Mouse (Mus musculus) forebrain, embryonic 16.5 days (tissue): ENCODE measurements around the gene Ctr9. TPM values are rescaled to one million over a fixed set of nuclear protein-coding genes. Genes with fewer than 3 reads are reported as not detected.

ENCODE experiments used
- ATAC-seq: fragments of 200-750 bp; cut with Nextera tagmentation; 2 replicates; pipeline ENCODE4 v1.8.0; 2017; ENCODE audit warnings: mild to moderate bottlenecking, moderate library complexity
- H3K27ac ChIP-seq: fragments of 300-500 bp; sonication (generic); 2 replicates; pipeline ENCODE4 v1.5.1; 2014; ENCODE audit warnings: low read length, control low read depth
- H3K27me3 ChIP-seq: fragments of 300-500 bp; sonication (generic); replicated peaks from 2 replicates; pipeline ENCODE4 v1.6.1; 2014; ENCODE audit warnings: low read length; ENCODE audit not compliant: control insufficient read depth, insufficient read depth
- H3K36me3 ChIP-seq: fragments of 300-500 bp; sonication (generic); 2 replicates; pipeline ENCODE4 v1.6.1; 2014; ENCODE audit not compliant: control insufficient read depth, insufficient read depth
- H3K4me1 ChIP-seq: fragments of 300-500 bp; sonication (generic); replicated peaks from 2 replicates; pipeline ENCODE4 v1.6.1; 2014; ENCODE audit warnings: low read length; ENCODE audit not compliant: control insufficient read depth, insufficient read depth
- H3K4me2 ChIP-seq: fragments of 300-500 bp; sonication (generic); 2 replicates; pipeline ENCODE4 v1.6.1; 2014; ENCODE audit warnings: mild to moderate bottlenecking, low read length, control low read depth
- H3K4me3 ChIP-seq: fragments of 300-500 bp; sonication (generic); replicated peaks from 2 replicates; pipeline ENCODE4 v1.5.1; 2014; ENCODE audit warnings: mild to moderate bottlenecking, low read length, control low read depth
- H3K9ac ChIP-seq: fragments of 300-500 bp; sonication (generic); replicated peaks from 2 replicates; pipeline ENCODE4 v1.6.1; 2014; ENCODE audit warnings: low read depth, low read length, control low read depth
- H3K9me3 ChIP-seq: fragments of 300-500 bp; sonication (generic); 2 replicates; pipeline ENCODE4 v1.6.1; 2016; ENCODE audit warnings: low read length; ENCODE audit not compliant: control insufficient read depth
- WGBS: fragments of 180-500 bp; shearing (Covaris S2); extraction: QIAGEN DNeasy Blood & Tissue Kit; methylation state at CpG from one replicate; pipeline ENCODE4 v1.1.7; 2014; 5-methylcytosine and 5-hydroxymethylcytosine counted together
- polyA plus RNA-seq: library from polyadenylated mRNA; unstranded; fragments of >200 nt; fragmentation: Nextera tagmentation; extraction: Ambion mirVana; gene quantifications from 2 replicates; pipeline ENCODE4 v1.2.1, GENCODE M21; 2015

Gene Ctr9
- polyA plus RNA-seq, 1 experiment from 2014 or later, result 93.8 TPM

GRCm38 (mm10) chr7:110990356-110991220 is 38.2 kb upstream of the Ctr9 start:
- no peak for ATAC-seq
- no peaks in the 10 kb centered on the region for H3K9me3 ChIP-seq
- H3K27me3 ChIP-seq, result no peaks in the 10 kb centered on the region
- no peak overlapping the region for H3K4me3 ChIP-seq
- no peak overlapping the region for H3K4me2 ChIP-seq
- H3K9ac ChIP-seq, result no peak overlapping the region
- no peaks in the 10 kb centered on the region for H3K36me3 ChIP-seq
- H3K27ac ChIP-seq, result no peak overlapping the region
- H3K4me1 ChIP-seq, result no peaks in the 10 kb centered on the region
- WGBS, result 59% methylated on average over 5 of the region's 5 CpGs

- H3K4me1 ChIP-seq, result no peaks in the 10 kb centered on the region
- H3K9ac ChIP-seq, result no peak overlapping the region
- ATAC-seq, result no peak
- H3K4me3 ChIP-seq, result no peak overlapping the region
- H3K27me3 ChIP-seq, result no peaks in the 10 kb centered on the region
- no peaks in the 10 kb centered on the region for H3K9me3 ChIP-seq
- H3K27ac ChIP-seq, result no peak overlapping the region
- 36% methylated on average over 4 of the region's 4 CpGs for WGBS
- H3K4me2 ChIP-seq, result no peak overlapping the region
- H3K36me3 ChIP-seq, result no peaks in the 10 kb centered on the region
Observed at GRCm38 (mm10) chr7:110991221-110991494, 37.6 kb upstream of the Ctr9 start.

GRCm38 (mm10) chr7:110998887-110999827 is 29.6 kb upstream of the Ctr9 start:
- ATAC-seq, result no peak
- Histone ChIP-seq H3K27ac (no peak overlapping the region), H3K4me1 (no peaks in the 10 kb centered on the region), H3K4me3 (no peak overlapping the region), H3K9ac (no peak overlapping the region), H3K4me2 (no peak overlapping the region), H3K36me3 (no peaks in the 10 kb centered on the region), H3K9me3 (no peaks in the 10 kb centered on the region), H3K27me3 (no peaks in the 10 kb centered on the region)
- WGBS, result 85% methylated on average over 15 of the region's 15 CpGs

- Histone ChIP-seq H3K9ac (no peak overlapping the region), H3K4me3 (no peak overlapping the region), H3K9me3 (no peaks in the 10 kb centered on the region), H3K4me2 (no peak overlapping the region), H3K27me3 (no peaks in the 10 kb centered on the region), H3K27ac (no peak overlapping the region), H3K4me1 (no peaks in the 10 kb centered on the region), H3K36me3 (no peaks in the 10 kb centered on the region)
- no peak for ATAC-seq
- WGBS, result 89% methylated on average over 3 of the region's 3 CpGs
Observed at GRCm38 (mm10) chr7:111004136-111004840, 24.5 kb upstream of the Ctr9 start.

- no peaks in the 10 kb centered on the region for H3K36me3 ChIP-seq
- no peak overlapping the region for H3K4me2 ChIP-seq
- no peak for ATAC-seq
- no peaks in the 10 kb centered on the region for H3K4me1 ChIP-seq
- H3K27ac ChIP-seq, result no peak overlapping the region
- H3K9me3 ChIP-seq, result no peaks in the 10 kb centered on the region
- H3K9ac ChIP-seq, result no peak overlapping the region
- H3K27me3 ChIP-seq, result no peaks in the 10 kb centered on the region
- 80% methylated on average over 7 of the region's 7 CpGs for WGBS
- no peak overlapping the region for H3K4me3 ChIP-seq
Observed at GRCm38 (mm10) chr7:111014039-111014605, 14.6 kb upstream of the Ctr9 start.

GRCm38 (mm10) chr7:111014893-111015292 is 13.9 kb upstream of the Ctr9 start:
- peak; percentile 78 for ATAC-seq
- Histone ChIP-seq H3K4me3 (no peak overlapping the region), H3K27ac (no peak overlapping the region), H3K27me3 (no peaks in the 10 kb centered on the region), H3K36me3 (no peaks in the 10 kb centered on the region), H3K4me2 (no peak overlapping the region), H3K9ac (no peak overlapping the region), H3K9me3 (no peaks in the 10 kb centered on the region), H3K4me1 (no peaks in the 10 kb centered on the region)
- 36% methylated on average over 5 of the region's 5 CpGs for WGBS

- no peak overlapping the region for H3K9ac ChIP-seq
Observed at GRCm38 (mm10) chr7:111015731-111016130, 13.0 kb upstream of the Ctr9 start.

GRCm38 (mm10) chr7:111016921-111017320 is 11.8 kb upstream of the Ctr9 start:
- ATAC-seq, result no peak
- Histone ChIP-seq H3K36me3 (no peaks in the 10 kb centered on the region), H3K4me3 (no peak overlapping the region), H3K27ac (no peak overlapping the region), H3K9me3 (no peaks in the 10 kb centered on the region), H3K4me1 (no peaks in the 10 kb centered on the region), H3K9ac (no peak overlapping the region), H3K4me2 (no peak overlapping the region), H3K27me3 (no peaks in the 10 kb centered on the region)
- WGBS, result 79% methylated on average over 3 of the region's 3 CpGs

More at GRCm38 (mm10) chr7:111015731-111016130, 13.0 kb upstream of the Ctr9 start:
- H3K4me1 ChIP-seq, result no peaks in the 10 kb centered on the region
- no peak for ATAC-seq
- no peak overlapping the region for H3K4me3 ChIP-seq
- WGBS, result 72% methylated on average over 5 of the region's 5 CpGs
- no peak overlapping the region for H3K4me2 ChIP-seq
- H3K9me3 ChIP-seq, result no peaks in the 10 kb centered on the region
- H3K27ac ChIP-seq, result no peak overlapping the region
- H3K27me3 ChIP-seq, result no peaks in the 10 kb centered on the region
- no peaks in the 10 kb centered on the region for H3K36me3 ChIP-seq

- ATAC-seq, result no peak
- no peaks in the 10 kb centered on the region for H3K36me3 ChIP-seq
- no peak overlapping the region for H3K9ac ChIP-seq
- H3K27me3 ChIP-seq, result no peaks in the 10 kb centered on the region
- H3K4me3 ChIP-seq, result no peak overlapping the region
- no peaks in the 10 kb centered on the region for H3K9me3 ChIP-seq
- H3K4me1 ChIP-seq, result peaks cover 4% of the 10 kb centered on the region; the same call in 1 of the 2 replicates
- no peak overlapping the region for H3K27ac ChIP-seq
- H3K4me2 ChIP-seq, result no peak overlapping the region
- 73% methylated on average over 4 of the region's 4 CpGs for WGBS
Observed at GRCm38 (mm10) chr7:111020814-111021213, 7.9 kb upstream of the Ctr9 start.
